Mouse (Mus musculus): ENCODE measurements around the gene Galnt3. TPM values are rescaled to one million over a fixed set of nuclear protein-coding genes. Genes with fewer than 3 reads are reported as not detected.

Galnt3 gene
- polyA plus RNA-seq, 2 experiments, result 0.52 to 0.70 TPM

- no peaks in the 10 kb centered on the region for H3K9me3 ChIP-seq (ENCODE audit: control insufficient read depth, low read length)
- no peak overlapping the region for H3K4me3 ChIP-seq (ENCODE audit: insufficient read depth in 1 of 2, low read depth in 2 of 2, low read length in 2 of 2)
- H3K36me3 ChIP-seq (replicated peaks; ENCODE audit: control insufficient read depth, insufficient read depth, low read depth), result no peaks in the 10 kb centered on the region
- H3K27me3 ChIP-seq (ENCODE audit: control insufficient read depth, insufficient read depth, low read length), result no peaks in the 10 kb centered on the region
- H3K4me1 ChIP-seq (replicated peaks; ENCODE audit: control insufficient read depth in 2 of 2, insufficient read depth in 2 of 2, low read length in 1 of 2), result no peaks in the 10 kb centered on the region
- DNase-seq (ENCODE audit: low read depth in 3 of 3, low spot score in 3 of 3) (no peak), ATAC-seq (ENCODE audit: insufficient read depth) (no peak)
- no peak for TF ChIP-seq EP300 (IDR thresholded peaks at IDR 0.05; ENCODE audit: low read depth)
- no peak for TF ChIP-seq CTCF (IDR thresholded peaks at IDR 0.05; ENCODE audit: low read depth)
- no peak overlapping the region for H3K27ac ChIP-seq
- WGBS (ENCODE audit: insufficient replicate concordance), result 41% methylated on average over 8 of the region's 8 CpGs
- H3K4me2 ChIP-seq (ENCODE audit: low read depth), result no peak overlapping the region
- H3K9ac ChIP-seq (replicated peaks), result no peak overlapping the region
These were observed 7.2 kb upstream of the Galnt3 start for GRCm38 (mm10) chr2:66131862-66132544.

DNA sequence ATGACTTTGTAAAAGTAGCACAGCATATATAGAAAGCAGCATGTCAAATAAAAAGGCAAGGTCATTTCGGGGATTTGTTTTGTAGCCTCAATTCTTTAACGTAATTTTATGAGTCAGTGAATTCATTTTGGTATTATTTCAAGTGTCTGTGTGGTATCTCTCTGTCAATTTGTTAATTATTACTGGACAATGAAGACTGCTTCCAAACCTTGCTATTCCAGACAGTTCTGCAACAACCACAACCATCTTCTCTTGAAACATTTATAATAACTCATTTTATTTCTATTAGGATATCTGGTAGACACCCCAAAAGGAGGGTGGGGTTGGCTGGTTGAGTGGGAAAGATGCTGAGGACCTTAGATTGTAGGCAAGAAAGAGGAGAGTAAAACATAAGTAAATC lies 4.1 kb upstream of the Galnt3 start:
- Histone ChIP-seq H3K9ac (replicated peaks) (no peak overlapping the region), H3K4me3 (ENCODE audit: insufficient read depth in 1 of 2, low read depth in 2 of 2, low read length in 2 of 2) (no peak overlapping the region), H3K4me2 (ENCODE audit: low read depth) (no peak overlapping the region), H3K27ac (no peak overlapping the region), H3K4me1 (replicated peaks; ENCODE audit: control insufficient read depth in 2 of 2, insufficient read depth in 2 of 2, low read length in 1 of 2) (no peaks in the 10 kb centered on the region), H3K27me3 (ENCODE audit: control insufficient read depth, insufficient read depth, low read length) (peaks cover 20% of the 10 kb centered on the region), H3K9me3 (ENCODE audit: control insufficient read depth, low read length) (no peaks in the 10 kb centered on the region), H3K36me3 (replicated peaks; ENCODE audit: control insufficient read depth, insufficient read depth, low read depth) (no peaks in the 10 kb centered on the region)
- ATAC-seq (ENCODE audit: insufficient read depth) (no peak), DNase-seq (ENCODE audit: low read depth in 3 of 3, low spot score in 3 of 3) (no peak)
- no peak for TF ChIP-seq EP300 (IDR thresholded peaks at IDR 0.05; ENCODE audit: low read depth)
- TF ChIP-seq CTCF (IDR thresholded peaks at IDR 0.05; ENCODE audit: low read depth), result no peak
- 50% methylated on average over 2 of the region's 2 CpGs for WGBS (ENCODE audit: insufficient replicate concordance)

GRCm38 (mm10) chr2:66127541-66127940 lies 2.7 kb upstream of the Galnt3 start:
- Histone ChIP-seq H3K9me3 (ENCODE audit: control insufficient read depth, low read length) (no peaks in the 10 kb centered on the region), H3K4me2 (ENCODE audit: low read depth) (no peak overlapping the region), H3K4me3 (ENCODE audit: insufficient read depth in 1 of 2, low read depth in 2 of 2, low read length in 2 of 2) (no peak overlapping the region), H3K9ac (replicated peaks) (no peak overlapping the region), H3K27me3 (ENCODE audit: control insufficient read depth, insufficient read depth, low read length) (peaks cover 27% of the 10 kb centered on the region), H3K27ac (no peak overlapping the region), H3K36me3 (replicated peaks; ENCODE audit: control insufficient read depth, insufficient read depth, low read depth) (no peaks in the 10 kb centered on the region), H3K4me1 (replicated peaks; ENCODE audit: control insufficient read depth in 2 of 2, insufficient read depth in 2 of 2, low read length in 1 of 2) (no peaks in the 10 kb centered on the region)
- ATAC-seq (ENCODE audit: insufficient read depth) (no peak), DNase-seq (ENCODE audit: low read depth in 3 of 3, low spot score in 3 of 3) (no peak)
- WGBS (ENCODE audit: insufficient replicate concordance), result 71% methylated on average over 1 of the region's 1 CpGs
- TF ChIP-seq CTCF (IDR thresholded peaks at IDR 0.05; ENCODE audit: low read depth) (no peak), EP300 (IDR thresholded peaks at IDR 0.05; ENCODE audit: low read depth) (no peak)

DNA sequence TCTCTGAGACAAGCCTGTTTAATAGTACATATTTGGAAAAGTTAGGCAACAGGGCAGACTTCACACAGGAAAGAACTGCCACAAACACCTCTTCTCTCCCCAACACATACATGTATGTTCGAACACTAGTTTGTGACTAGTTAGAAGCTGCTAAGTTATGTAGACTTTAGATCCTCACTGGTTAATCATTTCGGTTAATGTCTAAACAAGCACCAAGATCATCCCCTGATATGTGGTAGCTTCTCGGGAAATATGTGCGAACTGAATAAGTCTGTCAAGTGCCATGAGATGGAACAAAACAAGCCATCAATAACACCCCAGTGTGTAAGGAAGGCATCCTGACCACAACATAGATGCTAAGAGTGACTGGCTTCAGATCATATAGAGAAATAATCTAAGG lies 2.1 kb upstream of the Galnt3 start:
- Histone ChIP-seq H3K36me3 (replicated peaks; ENCODE audit: control insufficient read depth, insufficient read depth, low read depth) (no peaks in the 10 kb centered on the region), H3K27me3 (ENCODE audit: control insufficient read depth, insufficient read depth, low read length) (peaks cover 29% of the 10 kb centered on the region), H3K9ac (replicated peaks) (no peak overlapping the region), H3K4me2 (ENCODE audit: low read depth) (no peak overlapping the region), H3K9me3 (ENCODE audit: control insufficient read depth, low read length) (no peaks in the 10 kb centered on the region), H3K4me1 (replicated peaks; ENCODE audit: control insufficient read depth in 2 of 2, insufficient read depth in 2 of 2, low read length in 1 of 2) (no peaks in the 10 kb centered on the region), H3K27ac (no peak overlapping the region), H3K4me3 (ENCODE audit: insufficient read depth in 1 of 2, low read depth in 2 of 2, low read length in 2 of 2) (no peak overlapping the region)
- no peak for ATAC-seq (ENCODE audit: insufficient read depth)
- TF ChIP-seq CTCF (IDR thresholded peaks at IDR 0.05; ENCODE audit: low read depth) (no peak), EP300 (IDR thresholded peaks at IDR 0.05; ENCODE audit: low read depth) (no peak)
- DNase-seq (ENCODE audit: low read depth in 3 of 3, low spot score in 3 of 3), result no peak
- 52% methylated on average over 4 of the region's 4 CpGs for WGBS (ENCODE audit: insufficient replicate concordance)

DNA sequence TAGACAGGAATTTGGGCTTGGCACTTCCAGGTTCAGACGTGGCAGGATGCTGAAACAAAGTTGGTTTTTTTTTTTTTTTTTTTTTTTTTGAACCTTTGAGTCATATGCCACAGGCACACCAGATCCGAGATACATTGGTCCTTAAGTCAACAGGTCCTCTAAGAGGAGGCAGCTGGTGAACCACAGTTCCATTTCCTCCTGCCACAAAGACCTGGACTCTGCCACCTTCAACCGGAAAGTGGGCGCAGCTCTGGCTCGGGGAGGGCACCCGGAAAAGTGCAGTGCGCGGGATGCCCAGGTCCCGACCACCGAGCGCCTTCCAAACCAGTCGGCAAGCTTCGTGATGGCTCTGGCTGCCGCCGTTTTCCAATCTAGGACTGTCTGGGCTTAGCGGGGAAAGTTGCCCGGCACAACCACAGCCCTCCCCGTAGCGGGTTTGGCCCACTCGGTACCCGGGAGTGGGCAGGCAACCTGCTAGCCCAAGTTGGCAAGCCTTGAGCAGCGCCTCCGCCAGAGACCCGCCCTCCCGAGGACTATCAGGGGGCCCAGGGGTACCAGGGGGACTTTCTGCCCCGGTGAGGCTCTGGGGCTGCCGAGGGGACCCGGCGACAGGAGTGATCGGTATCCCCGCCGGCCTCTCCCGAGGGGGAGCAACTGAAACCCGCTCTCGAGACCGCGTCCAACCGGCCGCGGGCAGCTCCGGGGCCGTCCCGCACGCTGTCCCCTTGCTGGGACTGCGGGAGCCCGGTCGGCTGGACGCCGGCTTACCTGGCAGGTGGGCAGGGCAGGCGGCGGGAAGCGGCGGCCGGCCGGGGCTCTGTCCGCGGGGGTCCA lies 821 bp downstream of the Galnt3 start:
- no peaks in the 10 kb centered on the region for H3K9me3 ChIP-seq (ENCODE audit: control insufficient read depth, low read length)
- no peak overlapping the region for H3K9ac ChIP-seq (replicated peaks)
- H3K27me3 ChIP-seq (ENCODE audit: control insufficient read depth, insufficient read depth, low read length), result peaks cover 29% of the 10 kb centered on the region
- H3K4me1 ChIP-seq (replicated peaks; ENCODE audit: control insufficient read depth in 2 of 2, insufficient read depth in 2 of 2, low read length in 1 of 2), result no peaks in the 10 kb centered on the region
- peak overlapping the region; percentile 4 to 45 for H3K4me3 ChIP-seq (ENCODE audit: insufficient read depth in 1 of 2, low read depth in 2 of 2, low read length in 2 of 2)
- WGBS (ENCODE audit: insufficient replicate concordance), result 1% methylated on average over 55 of the region's 57 CpGs
- no peaks in the 10 kb centered on the region for H3K36me3 ChIP-seq (replicated peaks; ENCODE audit: control insufficient read depth, insufficient read depth, low read depth)
- ATAC-seq (ENCODE audit: insufficient read depth) (peak; percentile 35; the same call in 1 of the 2 replicates), DNase-seq (ENCODE audit: low read depth in 3 of 3, low spot score in 3 of 3) (no peak)
- no peak for TF ChIP-seq CTCF (IDR thresholded peaks at IDR 0.05; ENCODE audit: low read depth)
- TF ChIP-seq EP300 (IDR thresholded peaks at IDR 0.05; ENCODE audit: low read depth), result no peak
- H3K4me2 ChIP-seq (ENCODE audit: low read depth), result peak overlapping the region; percentile 36
- H3K27ac ChIP-seq, result no peak overlapping the region
